ENCODE assay signal across 23 mouse cellular contexts in the genomic region with DNA sequence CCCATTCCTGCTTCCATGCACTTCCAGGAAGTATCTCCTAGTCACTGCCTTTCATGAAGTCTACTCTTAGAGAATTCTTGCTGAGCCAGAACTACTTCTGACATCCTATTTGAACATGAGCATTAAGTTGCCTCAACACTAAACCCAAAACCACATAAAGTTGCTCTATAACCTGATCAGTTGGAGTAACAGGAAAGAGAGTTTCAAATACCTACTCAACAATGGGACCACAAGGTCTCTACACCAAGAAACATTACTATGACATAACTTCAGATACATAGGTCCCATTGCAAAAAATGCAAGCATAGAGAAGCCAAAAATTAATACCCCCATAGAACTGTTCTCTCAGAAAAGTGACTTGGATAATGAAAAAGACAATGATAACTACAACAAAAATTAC. TPM values are rescaled to one million over a fixed set of nuclear protein-coding genes. Genes with fewer than 3 reads are reported as not detected.
"Had no signal": no experiment of that assay in that cellular context is flagged by ENCODE, and none has a peak within 500 bp of the region (broad histone marks: within the 10 kb centered on the region; RNA-seq: fewer than 3 reads in every experiment).

No protein-coding gene starts in this region.

- ATAC-seq: hindbrain, embryonic 16.5 days; intestine, embryonic 15.5 days; intestine, postnatal 0 days had no signal

- DNase-seq: gastrocnemius, adult 2 months; gastrocnemius, postnatal 10 days; gastrocnemius, postnatal 25 days; heart, adult 11 months; heart, adult 2 months; heart, postnatal 4 days; kidney, adult 18-20 months; kidney, adult 8-10 months; kidney, postnatal 10 days; kidney, postnatal 25 days; kidney, postnatal 4 days; liver had no signal

RNA-seq across cellular contexts. Expression of gene Prss2, which starts 4.9 kb away (rescaled TPM):
- total RNA-seq: gastrocnemius, adult 2 months; gastrocnemius, postnatal 10 days; gastrocnemius, postnatal 25 days; gastrocnemius, postnatal 4 days; heart, adult 2 months; heart, postnatal 25 days; heart, postnatal 4 days; layer of hippocampus, adult 2 months; layer of hippocampus, postnatal 10 days; layer of hippocampus, postnatal 25 days; left cerebral cortex, adult 2 months; left cerebral cortex, postnatal 14 days; left cerebral cortex, postnatal 36 days had no signal
